Mouse (Mus musculus) liver, postnatal 0 days (tissue): Measurements from ENCODE around the gene Ccdc92b.

Experiments used
- CTCF ChIP-seq: sonication (generic); IDR thresholded peaks from 2 replicates; pipeline ENCODE4 v1.5.1; 2016; ENCODE audit warnings: antibody characterized with exemption, low read depth
- EP300 ChIP-seq: IDR thresholded peaks from 2 replicates; pipeline ENCODE4 v1.6.1; 2016; ENCODE audit warnings: antibody characterized with exemption, low read depth, mild to moderate bottlenecking

DNA sequence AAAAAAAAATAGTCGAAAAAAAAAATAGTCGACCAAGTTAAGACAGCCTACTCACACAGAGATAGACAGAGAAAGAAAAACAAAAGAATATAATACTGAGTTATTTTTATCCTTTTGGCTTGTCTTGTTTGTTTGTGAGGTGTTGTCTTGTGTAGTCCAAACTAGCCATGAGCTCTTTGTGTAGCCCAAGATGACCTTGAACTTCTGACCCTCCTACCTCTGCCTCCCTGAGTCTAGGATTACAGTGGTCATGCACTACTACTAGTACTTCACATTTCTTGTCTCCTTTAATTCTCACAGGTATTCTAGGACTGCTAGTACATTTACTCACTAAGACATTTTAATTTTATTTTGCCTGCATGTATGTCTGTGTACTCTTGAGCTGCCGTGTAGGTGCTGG is 8.1 kb downstream of the Ccdc92b start:
- TF ChIP-seq CTCF, result no peak
- no peak for TF ChIP-seq EP300
